21 mouse cellular contexts compared by ENCODE assay signal in genomic region chr4:53915326-53915725, GRCm38 (mm10).
A peak's percentile ranks its signal among the peaks of the same experiment; 100 is the strongest.
DNase-seq lines count a peak whose midpoint lies in the region; ATAC-seq and TF ChIP-seq lines count a peak whose summit lies in the region.
"Had no signal": no experiment of that assay in that cellular context is flagged by ENCODE, and none has a peak within 500 bp of the region (broad histone marks: within the 10 kb centered on the region; RNA-seq: fewer than 3 reads in every experiment).

No protein-coding gene starts in this region.

- no peak for ATAC-seq in kidney, embryonic 14.5 days (ENCODE audit: low FRiP score, low TSS enrichment)
- no peak for ATAC-seq in midbrain, postnatal 0 days (ENCODE audit: low FRiP score)
- no peak for ATAC-seq in cerebellum, adult (ENCODE audit: insufficient number of reproducible peaks, low FRiP score, low TSS enrichment)
- ATAC-seq: intestine, postnatal 0 days; midbrain, embryonic 13.5 days had no signal

- H3K4me3 ChIP-seq in kidney, embryonic 14.5 days (ENCODE audit: low read length): no peak overlapping the region
- H3K4me3 ChIP-seq in midbrain, postnatal 0 days (ENCODE audit: low read depth, low read length): no peak overlapping the region
- H3K4me3 ChIP-seq: heart, embryonic 10.5 days; hindbrain, embryonic 12.5 days; limb, embryonic 15.5 days; midbrain, embryonic 13.5 days had no signal

- H3K9me3 ChIP-seq in kidney, embryonic 14.5 days (ENCODE audit: control insufficient read depth, low read length): no peaks in the 10 kb centered on the region
- H3K9me3 ChIP-seq in midbrain, postnatal 0 days (ENCODE audit: low read length): no peaks in the 10 kb centered on the region
- H3K9me3 ChIP-seq: heart, embryonic 10.5 days; hindbrain, embryonic 12.5 days; limb, embryonic 15.5 days; midbrain, embryonic 13.5 days had no signal

- no peaks in the 10 kb centered on the region for H3K36me3 ChIP-seq in kidney, embryonic 14.5 days (ENCODE audit: control insufficient read depth, insufficient read depth, low read length)
- H3K36me3 ChIP-seq in midbrain, postnatal 0 days (ENCODE audit: insufficient read depth, low read length): no peaks in the 10 kb centered on the region
- H3K36me3 ChIP-seq: heart, embryonic 10.5 days; hindbrain, embryonic 12.5 days; limb, embryonic 15.5 days; midbrain, embryonic 13.5 days had no signal

- no peak overlapping the region for H3K4me2 ChIP-seq in kidney, embryonic 14.5 days (replicated peaks; ENCODE audit: low read depth, low read length)
- no peak overlapping the region for H3K4me2 ChIP-seq in midbrain, postnatal 0 days (ENCODE audit: low read depth, low read length, poor library complexity, severe bottlenecking)
- H3K4me2 ChIP-seq: hindbrain, embryonic 12.5 days; limb, embryonic 15.5 days; midbrain, embryonic 13.5 days had no signal

- TF ChIP-seq CTCF in midbrain, postnatal 0 days (IDR thresholded peaks at IDR 0.05): no peak

- H3K27me3 ChIP-seq in kidney, embryonic 14.5 days (ENCODE audit: control insufficient read depth, insufficient read depth, low read length): no peaks in the 10 kb centered on the region
- no peaks in the 10 kb centered on the region for H3K27me3 ChIP-seq in midbrain, postnatal 0 days (ENCODE audit: insufficient read depth, low read length)
- H3K27me3 ChIP-seq: hindbrain, embryonic 12.5 days; limb, embryonic 15.5 days; midbrain, embryonic 13.5 days had no signal

- no peak overlapping the region for H3K9ac ChIP-seq in kidney, embryonic 14.5 days (ENCODE audit: low read depth, low read length)
- no peak overlapping the region for H3K9ac ChIP-seq in midbrain, postnatal 0 days (replicated peaks; ENCODE audit: low read length, poor library complexity, severe bottlenecking)
- H3K9ac ChIP-seq: hindbrain, embryonic 12.5 days; limb, embryonic 15.5 days; midbrain, embryonic 13.5 days had no signal

- H3K27ac ChIP-seq in kidney, embryonic 14.5 days (ENCODE audit: low read depth, low read length): no peak overlapping the region
- no peak overlapping the region for H3K27ac ChIP-seq in midbrain, postnatal 0 days (ENCODE audit: low read depth, low read length)
- H3K27ac ChIP-seq: heart, embryonic 10.5 days; hindbrain, embryonic 12.5 days; limb, embryonic 15.5 days; midbrain, embryonic 13.5 days had no signal

- peak; percentile 13 for DNase-seq in kidney, postnatal 14 days
- DNase-seq in CD4-positive, CD25-positive, alpha-beta regulatory T cell, adult 2 months (ENCODE audit: low read depth, low spot score): peak; percentile 75
- peak; percentile 75 for DNase-seq in induced T-regulatory cell, adult 2 months (ENCODE audit: low read depth)
- peak; percentile 5 for DNase-seq in spleen, adult 12 weeks (ENCODE audit: low spot score)
- DNase-seq in midbrain, postnatal 0 days (ENCODE audit: low spot score): no peak
- no peak for DNase-seq in cerebellum, postnatal 4 days (ENCODE audit: low spot score in 2 of 2)
- DNase-seq: adrenal gland, postnatal 14 days; cerebellum, adult 2 months; gastrocnemius, postnatal 25 days; heart, postnatal 10 days; layer of hippocampus, postnatal 36 days; lung, adult 18-20 months; lung, postnatal 4 days; right cerebral cortex, postnatal 14 days had no signal

- no peaks in the 10 kb centered on the region for H3K4me1 ChIP-seq in kidney, embryonic 14.5 days (ENCODE audit: control insufficient read depth, insufficient read depth, low read length)
- H3K4me1 ChIP-seq in midbrain, postnatal 0 days (ENCODE audit: insufficient read depth, low read length): no peaks in the 10 kb centered on the region
- H3K4me1 ChIP-seq: heart, embryonic 10.5 days; hindbrain, embryonic 12.5 days; limb, embryonic 15.5 days; midbrain, embryonic 13.5 days had no signal

Comparison
In these comparisons a context has a peak if more than half of its experiments do, and no peak if none do; other contexts are left out.
1. DNase-seq: peak in kidney, postnatal 14 days (single experiment), CD4-positive, CD25-positive, alpha-beta regulatory T cell, adult 2 months (single experiment), induced T-regulatory cell, adult 2 months (single experiment) and spleen, adult 12 weeks (single experiment); none in midbrain, postnatal 0 days (single experiment) and cerebellum, postnatal 4 days (0 of 2).